Mouse (Mus musculus) MEL (cell line): ENCODE measurements around the gene Tmem199. TPM values are rescaled to one million over a fixed set of nuclear protein-coding genes. Genes with fewer than 3 reads are reported as not detected.

Experiments used
- DNase-seq: peaks from one replicate; pipeline ENCODE4 v3.0.0; 2011; ENCODE audit warnings: low read depth, low spot score
- H3K27ac ChIP-seq: 2 replicates; pipeline ENCODE4 v1.5.1; 2012; ENCODE audit warnings: low read depth, mild to moderate bottlenecking, control low read depth, low read length, moderate library complexity; ENCODE audit not compliant: control insufficient read depth
- H3K27me3 ChIP-seq, 2 experiments: fragments of 150-350 bp in 1 of 2; sonication (generic) in 1 of 2; 2 replicates each; pipeline ENCODE4 v1.6.1; 2012; ENCODE audit warnings: low read length in 2 of 2, mild to moderate bottlenecking in 2 of 2, improper control_type of control experiment in 1 of 2, moderate library complexity in 1 of 2; ENCODE audit not compliant: insufficient read depth in 2 of 2, control insufficient read depth in 1 of 2
- H3K36me3 ChIP-seq, 2 experiments: 2 replicates each; pipeline ENCODE4 v1.6.1; 2012 to 2014; ENCODE audit warnings: low read length in 2 of 2, improper control_type of control experiment in 1 of 2, inconsistent platforms in 1 of 2, mild to moderate bottlenecking in 1 of 2; ENCODE audit not compliant: insufficient read depth in 2 of 2, control insufficient read depth in 1 of 2
- H3K4me1 ChIP-seq, 2 experiments: fragments of 150-350 bp in 1 of 2; sonication (generic) in 1 of 2; 2 replicates each; pipeline ENCODE4 v1.6.1; 2012; ENCODE audit warnings: low read length in 2 of 2, improper control_type of control experiment in 1 of 2, mild to moderate bottlenecking in 1 of 2; ENCODE audit not compliant: insufficient read depth in 2 of 2, control insufficient read depth in 1 of 2
- H3K4me3 ChIP-seq, 2 experiments: fragments of 150-350 bp in 1 of 2; sonication (generic) in 1 of 2; 2 replicates each; pipeline ENCODE4 v1.5.1; 2012; ENCODE audit warnings: low read depth in 2 of 2, low read length in 2 of 2, mild to moderate bottlenecking in 2 of 2, moderate library complexity in 2 of 2, control low read depth in 1 of 2, improper control_type of control experiment in 1 of 2; ENCODE audit not compliant: control insufficient read depth in 1 of 2, insufficient read depth in 1 of 2
- H3K79me2 ChIP-seq: 2 replicates; pipeline ENCODE4 v1.6.1; 2012; ENCODE audit warnings: mild to moderate bottlenecking, low read length, moderate library complexity; ENCODE audit not compliant: control insufficient read depth, poor library complexity, insufficient read depth
- H3K9ac ChIP-seq: 2 replicates; pipeline ENCODE4 v1.6.1; 2012; ENCODE audit warnings: low read depth, mild to moderate bottlenecking, control low read depth, low read length, moderate library complexity; ENCODE audit not compliant: control insufficient read depth, poor library complexity, severe bottlenecking
- H3K9me3 ChIP-seq: fragments of 150-350 bp; sonication (generic); replicated peaks from 2 replicates; pipeline ENCODE4 v1.6.1; 2012; ENCODE audit warnings: mild to moderate bottlenecking, low read length, improper control_type of control experiment, moderate library complexity; ENCODE audit not compliant: insufficient read depth
- CHD2 ChIP-seq: IDR thresholded peaks from 2 replicates; pipeline ENCODE4 v1.6.1; 2011; ENCODE audit warnings: low read length, improper control_type of control experiment
- CTCF ChIP-seq, 3 experiments: IDR thresholded peaks in 2 of 3; conservative IDR thresholded peaks in 1 of 3; 2 replicates each; pipeline ENCODE4 v1.5.1; 2011 to 2012; ENCODE audit warnings: low read length in 3 of 3, low read depth in 2 of 3, mild to moderate bottlenecking in 2 of 3, improper control_type of control experiment in 1 of 3, inconsistent platforms in 1 of 3, mixed read lengths in 1 of 3, moderate library complexity in 1 of 3; ENCODE audit not compliant: control insufficient read depth in 1 of 3, insufficient read depth in 1 of 3, poor library complexity in 1 of 3, severe bottlenecking in 1 of 3
- E2F4 ChIP-seq: IDR thresholded peaks from 2 replicates; pipeline ENCODE4 v1.6.1; 2011; ENCODE audit warnings: low read depth, low read length, improper control_type of control experiment, borderline replicate concordance
- ETS1 ChIP-seq: IDR thresholded peaks from 2 replicates; pipeline ENCODE4 v1.6.1; 2012; ENCODE audit warnings: low read depth, mild to moderate bottlenecking, inconsistent platforms, low read length, improper control_type of control experiment, moderate library complexity
- GABPA ChIP-seq: IDR thresholded peaks from 2 replicates; pipeline ENCODE4 v1.6.1; 2012; ENCODE audit warnings: low read depth, mild to moderate bottlenecking, inconsistent platforms, low read length, improper control_type of control experiment, moderate library complexity
- GATA1 ChIP-seq: IDR thresholded peaks from 2 replicates; pipeline ENCODE4 v1.6.1; 2011; ENCODE audit warnings: low read depth, low read length, improper control_type of control experiment
- HCFC1 ChIP-seq: IDR thresholded peaks from 2 replicates; pipeline ENCODE4 v1.6.1; 2012; ENCODE audit warnings: low read depth, mild to moderate bottlenecking, inconsistent platforms, low read length, improper control_type of control experiment, moderate library complexity
- MAFK ChIP-seq: IDR thresholded peaks from 2 replicates; pipeline ENCODE4 v1.6.1; 2011; ENCODE audit warnings: low read depth, mild to moderate bottlenecking, low read length, improper control_type of control experiment, borderline replicate concordance
- MAZ ChIP-seq: IDR thresholded peaks from 2 replicates; pipeline ENCODE4 v1.6.1; 2012; ENCODE audit warnings: low read depth, mild to moderate bottlenecking, inconsistent platforms, low read length, improper control_type of control experiment
- MEF2A ChIP-seq: IDR thresholded peaks from 2 replicates; pipeline ENCODE4 v1.6.1; 2014; ENCODE audit warnings: low read depth, mild to moderate bottlenecking, inconsistent platforms, low read length, improper control_type of control experiment; ENCODE audit not compliant: poor library complexity, insufficient replicate concordance, severe bottlenecking; ENCODE audit errors: extremely low read depth
- MXI1 ChIP-seq: IDR thresholded peaks from 2 replicates; pipeline ENCODE4 v1.6.1; 2011; ENCODE audit warnings: mild to moderate bottlenecking, low read depth, low read length, improper control_type of control experiment
- MYB ChIP-seq: IDR thresholded peaks from 2 replicates; pipeline ENCODE4 v1.6.1; 2011; ENCODE audit warnings: mild to moderate bottlenecking, low read depth, low read length, improper control_type of control experiment
- MYC ChIP-seq: IDR thresholded peaks from 2 replicates; pipeline ENCODE4 v1.6.1; 2011; ENCODE audit warnings: low read depth, mild to moderate bottlenecking, low read length, improper control_type of control experiment, moderate library complexity
- NRF1 ChIP-seq: IDR thresholded peaks from 2 replicates; pipeline ENCODE4 v1.6.1; 2014; ENCODE audit warnings: low read depth, mild to moderate bottlenecking, inconsistent platforms, low read length, improper control_type of control experiment, moderate library complexity; ENCODE audit not compliant: poor library complexity, insufficient read depth, severe bottlenecking
- POLR2A ChIP-seq, 2 experiments: IDR thresholded peaks; 2 replicates each; pipeline ENCODE4 v1.6.1; 2011 to 2012; ENCODE audit warnings: low read length in 2 of 2, mild to moderate bottlenecking in 2 of 2, control low read depth in 1 of 2, improper control_type of control experiment in 1 of 2, low read depth in 1 of 2, moderate library complexity in 1 of 2; ENCODE audit not compliant: control insufficient read depth in 1 of 2, insufficient read depth in 1 of 2, poor library complexity in 1 of 2
- POLR2AphosphoS2 ChIP-seq: IDR thresholded peaks from 2 replicates; pipeline ENCODE4 v1.6.1; 2011; ENCODE audit warnings: low read length, improper control_type of control experiment
- POLR2AphosphoS5 ChIP-seq: IDR thresholded peaks from 2 replicates; pipeline ENCODE4 v1.6.1; 2012; ENCODE audit warnings: low read depth, borderline replicate concordance, mild to moderate bottlenecking, inconsistent platforms, low read length, moderate library complexity, mixed read lengths
- RAD21 ChIP-seq: IDR thresholded peaks from 2 replicates; pipeline ENCODE4 v1.6.1; 2011; ENCODE audit warnings: mild to moderate bottlenecking, low read depth, low read length, improper control_type of control experiment
- RCOR1 ChIP-seq: IDR thresholded peaks from 2 replicates; pipeline ENCODE4 v1.6.1; 2012; ENCODE audit warnings: low read depth, mild to moderate bottlenecking, inconsistent platforms, low read length, improper control_type of control experiment
- TAL1 ChIP-seq: IDR thresholded peaks from 2 replicates; pipeline ENCODE4 v1.6.1; 2012; ENCODE audit warnings: mild to moderate bottlenecking, inconsistent platforms, low read length, moderate library complexity, mixed read lengths
- TBP ChIP-seq: IDR thresholded peaks from 2 replicates; pipeline ENCODE4 v1.8.0; 2011; ENCODE audit warnings: low read depth, low read length, improper control_type of control experiment
- TCF12 ChIP-seq: IDR thresholded peaks from 2 replicates; pipeline ENCODE4 v1.6.1; 2014; ENCODE audit warnings: low read depth, mild to moderate bottlenecking, inconsistent platforms, low read length, improper control_type of control experiment, moderate library complexity
- USF1 ChIP-seq: IDR thresholded peaks from 2 replicates; pipeline ENCODE4 v1.6.1; 2014; ENCODE audit warnings: low read depth, mild to moderate bottlenecking, inconsistent platforms, low read length, improper control_type of control experiment, moderate library complexity
- ZMIZ1 ChIP-seq: IDR thresholded peaks from 2 replicates; pipeline ENCODE4 v1.6.1; 2012; ENCODE audit warnings: low read depth, mild to moderate bottlenecking, inconsistent platforms, low read length, improper control_type of control experiment, moderate library complexity
- polyA plus RNA-seq, 2 experiments: library from polyadenylated mRNA; stranded (reverse) in 1 of 2; unstranded in 1 of 2; fragments of >175 nt in 1 of 2; fragments of >200 nt in 1 of 2; gene quantifications; 2 replicates each; pipeline versions ENCODE4 v1.2.1 to v1.2.4; 2012; ENCODE audit warnings: low replicate concordance in 2 of 2, low read depth in 1 of 2; ENCODE audit not compliant: insufficient read length in 2 of 2, insufficient read depth in 1 of 2, missing spikeins in 1 of 2
- total RNA-seq: library from RNA; depleted of rRNA; stranded (reverse); fragments of 300-350 nt; gene quantifications from 2 replicates; pipeline ENCODE4 v1.2.3, GENCODE M21; 2012

The Tmem199 gene
- total and polyA plus RNA-seq, 3 experiments = 36.5 to 57.1 TPM; not detected in 1

DNA sequence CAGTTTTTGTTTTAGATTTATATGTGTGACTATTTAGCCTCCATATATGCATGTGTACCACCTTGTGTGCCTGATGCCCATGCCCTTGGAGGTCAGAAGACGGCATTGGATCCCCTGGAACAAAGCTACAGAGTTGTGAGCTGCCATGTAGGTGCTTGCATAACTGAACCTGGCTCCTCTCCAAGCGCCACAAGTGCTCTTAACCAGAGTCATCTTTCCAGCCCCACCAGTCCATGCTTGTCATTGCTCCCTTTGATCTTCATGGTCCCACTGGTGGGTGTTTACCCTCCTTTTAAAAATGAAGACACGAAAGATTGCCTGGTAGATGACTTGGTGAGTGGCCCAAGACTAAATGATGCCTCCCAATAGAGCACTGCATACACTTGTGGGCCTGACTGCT lies 28.4 kb upstream of the Tmem199 start:
- TF ChIP-seq ZMIZ1 (peak; percentile 66), USF1 (no peak), MYC (no peak)
- H3K4me3 ChIP-seq = no peak overlapping the region
- peaks cover 38% of the 10 kb centered on the region for H3K79me2 ChIP-seq
- peaks cover 5 to 29% of the 10 kb centered on the region in 2 experiments for H3K4me1 ChIP-seq
- H3K9ac ChIP-seq = no peak overlapping the region
- no peak overlapping the region for H3K27ac ChIP-seq
- DNase-seq = no peak
- H3K36me3 ChIP-seq = peaks cover 10 to 30% of the 10 kb centered on the region in 2 experiments
- no peaks in the 10 kb centered on the region for H3K27me3 ChIP-seq
- no peaks in the 10 kb centered on the region for H3K9me3 ChIP-seq

DNA sequence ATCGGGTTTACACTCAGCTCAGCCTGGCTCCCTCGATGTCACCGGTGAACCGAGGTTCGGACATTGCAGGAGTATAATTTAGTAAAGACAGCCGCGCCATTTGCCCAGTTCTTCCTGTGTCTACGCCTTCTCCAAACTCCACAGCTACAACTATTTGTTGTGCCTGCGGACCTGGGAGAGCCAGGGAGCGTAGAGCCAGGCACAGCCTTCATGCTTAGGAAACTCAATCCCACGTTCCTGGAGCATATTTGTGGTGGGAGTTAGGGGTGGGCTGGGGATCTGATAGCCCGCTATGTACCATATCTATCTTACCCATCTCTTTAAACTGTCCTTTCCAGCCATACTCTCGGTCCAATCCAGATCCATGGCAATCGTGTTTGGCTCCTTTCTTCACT lies 24.7 kb upstream of the Tmem199 start:
- Histone ChIP-seq H3K27me3 (no peaks in the 10 kb centered on the region), H3K36me3 (peaks cover 7 to 25% of the 10 kb centered on the region in 2 experiments), H3K79me2 (peaks cover 23% of the 10 kb centered on the region), H3K4me3 (peak overlapping the region; percentile 76 to 87), H3K9ac (peak overlapping the region; percentile 87), H3K4me1 (peaks cover 0 to 34% of the 10 kb centered on the region in 2 experiments; a peak in 3 of 4 replicates), H3K9me3 (no peaks in the 10 kb centered on the region), H3K27ac (peak overlapping the region; percentile 66)
- no peak for DNase-seq
- TF ChIP-seq CTCF (IDR thresholded peaks at IDR 0.05 in 2 of 3, conservative IDR thresholded peaks at IDR 0.05 in 1 of 3; ENCODE audit: control insufficient read depth in 1 of 3, insufficient read depth in 1 of 3, low read depth in 2 of 3, low read length in 3 of 3, poor library complexity in 1 of 3, severe bottlenecking in 1 of 3) = no peak
- 0 out of 2 replicates have a peak, but pooled peaks have one; percentile 16 for TF ChIP-seq RCOR1
- no peak for TF ChIP-seq NRF1

DNA sequence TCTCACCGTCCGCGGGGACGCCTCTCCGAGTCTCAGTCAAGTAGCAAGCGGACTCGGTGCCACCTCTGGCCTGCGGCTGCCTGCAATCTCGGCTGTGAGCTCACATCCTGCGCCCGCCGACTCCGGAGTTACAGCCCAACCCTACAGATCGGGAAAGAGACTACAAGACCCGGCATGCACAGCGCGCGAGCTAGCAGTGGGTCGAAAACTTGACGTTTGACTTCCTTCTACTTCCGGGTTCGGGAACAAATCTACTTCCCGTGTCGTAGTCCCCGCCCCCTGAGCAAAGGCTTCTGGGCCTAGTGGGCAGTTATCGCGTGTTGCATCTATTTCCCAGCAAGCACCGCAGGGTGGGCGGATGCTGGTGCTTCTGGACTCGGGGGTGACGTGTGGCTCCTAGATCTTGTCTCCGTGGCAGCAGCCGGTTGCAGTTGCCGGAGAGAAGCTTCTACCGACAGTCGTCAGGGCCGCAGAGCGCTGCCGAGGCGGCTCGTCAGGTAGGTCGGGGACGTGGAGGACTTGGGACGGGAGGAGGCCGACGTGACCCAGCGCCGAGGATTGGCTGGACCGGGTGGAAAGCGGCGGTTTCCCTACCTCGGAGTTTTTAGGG lies 24.2 kb upstream of the Tmem199 start, which contains the start of the genes Tnfaip1 and Ift20:
Gene Tnfaip1 (minus strand): TSS at position 253 of the 610 bp plus-strand sequence.
Gene Ift20 (plus strand): TSS at position 282 of the 610 bp plus-strand sequence.
- H3K36me3 ChIP-seq = peaks cover 4 to 25% of the 10 kb centered on the region in 2 experiments
- H3K27ac ChIP-seq = peak within 1 kb of the TSS; percentile 66
- DNase-seq = peak; percentile 100
- H3K4me1 ChIP-seq = peaks cover 0 to 34% of the 10 kb centered on the region in 2 experiments; a peak in 3 of 4 replicates
- H3K9ac ChIP-seq = peak within 1 kb of the TSS; percentile 87
- peak within 1 kb of the TSS; percentile 76 to 87 for H3K4me3 ChIP-seq
- H3K79me2 ChIP-seq = peaks cover 23% of the 10 kb centered on the region
- H3K9me3 ChIP-seq = no peaks in the 10 kb centered on the region
- H3K27me3 ChIP-seq = no peaks in the 10 kb centered on the region
- 0 out of 2 replicates have a peak, but pooled peaks have one; percentile 86 for TF ChIP-seq MAZ
- TF ChIP-seq NRF1 = peak; percentile 56
- TF ChIP-seq MYB = peak; percentile 50; the same call in 1 of the 2 replicates
- TF ChIP-seq MAFK = no peak
- no peak for TF ChIP-seq MEF2A
- peak; percentile 68 for TF ChIP-seq USF1
- TF ChIP-seq MYC = peak; percentile 89
- TF ChIP-seq ETS1 = peak; percentile 92
- TF ChIP-seq MXI1 = peak; percentile 96
- peak; percentile 51; the same call in 1 of the 2 replicates for TF ChIP-seq GABPA
- TF ChIP-seq TCF12 = peak; percentile 84
- TF ChIP-seq POLR2AphosphoS2 = peak; percentile 96
- TF ChIP-seq RAD21 = no peak
- TF ChIP-seq E2F4 = no peak
- TF ChIP-seq POLR2A (IDR thresholded peaks at IDR 0.05; ENCODE audit: control insufficient read depth in 1 of 2, insufficient read depth in 1 of 2, low read depth in 1 of 2, low read length in 2 of 2, poor library complexity in 1 of 2) = peak; percentile 93 to 99
- peak; percentile 96 for TF ChIP-seq GATA1
- no peak for TF ChIP-seq POLR2AphosphoS5
- no peak for TF ChIP-seq TAL1
- TF ChIP-seq TBP = peak; percentile 88
- peak; percentile 91 for TF ChIP-seq CHD2
- peak; percentile 100 for TF ChIP-seq HCFC1
- TF ChIP-seq ZMIZ1 = peak; percentile 96
